Mouse (Mus musculus): ENCODE data around the gene Mtap.

- TF ChIP-seq POLR2A (IDR thresholded peaks at IDR 0.05; ENCODE audit: control insufficient read depth, low read depth, low read length) (no peak), CTCF (IDR thresholded peaks at IDR 0.05; ENCODE audit: control insufficient read depth, insufficient read depth, insufficient replicate concordance, low read depth, low read length) (no peak)
These were observed 20.9 kb upstream of the Mtap start for GRCm38 (mm10) chr4:89116006-89116405.
